Mouse (Mus musculus): ENCODE data around the gene Gm29609. TPM values are rescaled to one million over a fixed set of nuclear protein-coding genes. Genes with fewer than 3 reads are reported as not detected.

The Gm29609 gene
- polyA plus RNA-seq, 1 experiment from 2014 or later = 2.4 TPM

- no peaks in the 10 kb centered on the region for H3K9me3 ChIP-seq
- no peak overlapping the region for H3K27ac ChIP-seq
- 92% methylated on average over 4 of the region's 4 CpGs for WGBS
- no peaks in the 10 kb centered on the region for H3K4me1 ChIP-seq
- no peak overlapping the region for H3K4me2 ChIP-seq (replicated peaks)
- H3K9ac ChIP-seq = no peak overlapping the region
- no peak for ATAC-seq (ENCODE audit: low FRiP score, low read depth)
- H3K27me3 ChIP-seq (replicated peaks) = no peaks in the 10 kb centered on the region
- H3K4me3 ChIP-seq = no peak overlapping the region
- H3K36me3 ChIP-seq = peaks cover 91% of the 10 kb centered on the region
Measured at GRCm38 (mm10) chr5:31168630-31169029, 11.1 kb downstream of the Gm29609 start.

GRCm38 (mm10) chr5:31164878-31165277 is 14.8 kb downstream of the Gm29609 start:
- Histone ChIP-seq H3K4me1 (no peaks in the 10 kb centered on the region), H3K4me3 (no peak overlapping the region), H3K36me3 (peaks cover 85% of the 10 kb centered on the region), H3K27me3 (replicated peaks) (no peaks in the 10 kb centered on the region), H3K4me2 (replicated peaks) (no peak overlapping the region), H3K9ac (no peak overlapping the region), H3K9me3 (no peaks in the 10 kb centered on the region), H3K27ac (no peak overlapping the region)
- no peak for ATAC-seq (ENCODE audit: low FRiP score, low read depth)
- 91% methylated on average over 1 of the region's 1 CpGs for WGBS

DNA sequence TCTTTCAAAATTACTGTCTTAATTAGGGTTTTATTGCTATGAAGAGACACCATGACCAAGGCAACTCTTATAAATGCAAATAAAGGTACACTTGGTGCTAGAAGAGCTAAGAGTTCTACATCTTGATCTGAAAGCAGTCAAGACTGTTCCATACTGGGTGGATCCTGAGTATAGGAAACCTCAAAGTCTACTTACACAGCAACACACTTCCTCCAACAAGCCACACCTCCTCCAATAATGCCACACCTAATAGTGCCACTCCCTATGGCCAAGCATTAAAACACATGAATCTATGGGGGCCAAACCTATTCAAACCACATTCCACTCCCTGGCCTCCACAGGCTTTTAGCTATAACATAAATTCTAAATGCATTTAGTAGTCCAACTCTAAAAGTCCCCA is 17.2 kb downstream of the Gm29609 start:
- ATAC-seq (ENCODE audit: low FRiP score, low read depth) = no peak
- Histone ChIP-seq H3K9ac (no peak overlapping the region), H3K4me2 (replicated peaks) (no peak overlapping the region), H3K27me3 (replicated peaks) (no peaks in the 10 kb centered on the region), H3K27ac (no peak overlapping the region), H3K9me3 (no peaks in the 10 kb centered on the region), H3K4me3 (no peak overlapping the region), H3K4me1 (no peaks in the 10 kb centered on the region), H3K36me3 (peaks cover 87% of the 10 kb centered on the region)

- H3K4me3 ChIP-seq = peak within 1 kb of the TSS; percentile 66
- no peaks in the 10 kb centered on the region for H3K27me3 ChIP-seq (replicated peaks)
- WGBS = 0% methylated on average over 19 of the region's 19 CpGs
- peak within 1 kb of the TSS; percentile 59 for H3K9ac ChIP-seq
- peaks cover 13% of the 10 kb centered on the region for H3K4me1 ChIP-seq
- H3K36me3 ChIP-seq = peaks cover 40% of the 10 kb centered on the region
- H3K4me2 ChIP-seq (replicated peaks) = peak within 1 kb of the TSS; percentile 80
- ATAC-seq (ENCODE audit: low FRiP score, low read depth) = peak; percentile 90
- H3K9me3 ChIP-seq = no peaks in the 10 kb centered on the region
- no peak within 1 kb of the TSS for H3K27ac ChIP-seq
Measured at GRCm38 (mm10) chr5:31154152-31154553, 25.6 kb downstream of the Gm29609 start, which contains the start of gene Mpv17. Gene Mpv17, minus strand, starts transcription at chr5:31154251.

DNA sequence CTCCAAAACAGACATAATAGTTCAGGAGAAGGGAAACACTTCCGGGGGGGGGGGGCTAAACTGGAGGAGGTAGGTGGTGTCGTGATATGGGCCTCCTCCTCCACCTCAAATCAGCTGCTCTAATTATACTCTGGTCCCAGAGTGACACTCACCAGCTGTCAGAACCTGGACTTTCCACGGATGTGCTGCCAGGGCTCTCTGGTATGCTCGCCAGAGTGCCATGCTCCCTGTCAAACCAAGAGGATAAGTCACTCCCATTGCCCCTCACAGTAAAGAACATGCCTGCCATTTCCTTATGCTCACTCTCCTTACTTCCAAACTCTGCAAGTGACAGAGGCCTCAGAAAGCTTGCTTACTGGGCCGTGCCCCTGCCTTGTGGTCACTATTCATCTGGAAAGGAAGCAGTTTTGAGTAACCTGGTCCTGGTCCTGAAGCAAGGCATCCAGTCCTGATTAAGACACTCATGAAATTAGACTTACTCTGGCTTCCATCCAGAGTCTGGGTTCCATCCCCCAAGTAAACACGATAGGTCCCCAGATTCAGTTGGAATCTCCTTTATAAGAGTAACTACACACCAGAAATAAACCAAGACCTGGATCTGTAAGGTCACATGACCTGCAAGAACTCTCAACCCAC is 26.1 kb downstream of the Gm29609 start:
- H3K4me2 ChIP-seq (replicated peaks) = peak overlapping the region; percentile 80
- H3K4me3 ChIP-seq = peak overlapping the region; percentile 66
- H3K27me3 ChIP-seq (replicated peaks) = no peaks in the 10 kb centered on the region
- H3K9me3 ChIP-seq = no peaks in the 10 kb centered on the region
- WGBS = 43% methylated on average over 6 of the region's 6 CpGs
- peak overlapping the region; percentile 59 for H3K9ac ChIP-seq
- no peak overlapping the region for H3K27ac ChIP-seq
- H3K4me1 ChIP-seq = peaks cover 13% of the 10 kb centered on the region
- H3K36me3 ChIP-seq = peaks cover 35% of the 10 kb centered on the region
- peak; percentile 43 for ATAC-seq (ENCODE audit: low FRiP score, low read depth)

- Histone ChIP-seq H3K4me3 (no peak overlapping the region), H3K9ac (no peak overlapping the region), H3K4me1 (peaks cover 13% of the 10 kb centered on the region), H3K9me3 (no peaks in the 10 kb centered on the region), H3K27ac (no peak overlapping the region), H3K27me3 (replicated peaks) (no peaks in the 10 kb centered on the region), H3K4me2 (replicated peaks) (no peak overlapping the region), H3K36me3 (peaks cover 16% of the 10 kb centered on the region; the same call in 1 of the 2 replicates)
- WGBS = 96% methylated on average over 3 of the region's 3 CpGs
- no peak for ATAC-seq (ENCODE audit: low FRiP score, low read depth)
Measured at GRCm38 (mm10) chr5:31151746-31152145, 28.0 kb downstream of the Gm29609 start.

DNA sequence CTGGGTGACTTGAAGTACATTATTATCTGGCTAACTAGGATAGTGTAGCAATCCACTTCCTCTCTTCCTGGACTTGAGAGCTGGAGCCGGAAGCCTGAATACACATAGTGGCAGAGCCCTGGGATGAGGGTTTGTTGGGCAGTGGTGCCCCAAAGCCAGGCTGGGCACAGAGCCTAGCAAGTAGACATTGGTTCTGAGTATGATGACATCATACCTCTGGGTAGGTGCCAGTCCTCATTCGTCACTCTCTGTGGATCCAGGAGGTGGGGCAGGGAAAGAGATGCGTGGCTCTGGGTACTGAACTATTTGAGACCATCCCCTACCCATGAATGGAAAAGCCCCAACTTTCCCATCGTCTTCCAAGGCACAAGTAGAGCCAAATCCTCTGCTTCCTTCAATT is 29.9 kb downstream of the Gm29609 start:
- WGBS = 84% methylated on average over 4 of the region's 4 CpGs
- Histone ChIP-seq H3K4me2 (replicated peaks) (no peak overlapping the region), H3K9ac (no peak overlapping the region), H3K4me1 (peaks cover 12% of the 10 kb centered on the region), H3K27me3 (replicated peaks) (no peaks in the 10 kb centered on the region), H3K9me3 (no peaks in the 10 kb centered on the region), H3K4me3 (no peak overlapping the region), H3K27ac (no peak overlapping the region), H3K36me3 (peaks cover 18% of the 10 kb centered on the region)
- no peak for ATAC-seq (ENCODE audit: low FRiP score, low read depth)

- Histone ChIP-seq H3K4me1 (peaks cover 24% of the 10 kb centered on the region), H3K4me3 (peak overlapping the region; percentile 10; the same call in 1 of the 2 replicates), H3K27me3 (replicated peaks) (peaks cover 59% of the 10 kb centered on the region), H3K36me3 (peaks cover 15% of the 10 kb centered on the region), H3K4me2 (replicated peaks) (peak overlapping the region; percentile 57; the same call in 1 of the 2 replicates), H3K9ac (no peak overlapping the region), H3K27ac (no peak overlapping the region), H3K9me3 (no peaks in the 10 kb centered on the region)
- WGBS = 17% methylated on average over 9 of the region's 9 CpGs
- no peak for ATAC-seq (ENCODE audit: low FRiP score, low read depth)
Measured at GRCm38 (mm10) chr5:31138968-31139425, 40.7 kb downstream of the Gm29609 start.

- ATAC-seq (ENCODE audit: low FRiP score, low read depth) = no peak
- Histone ChIP-seq H3K9me3 (no peaks in the 10 kb centered on the region), H3K4me2 (replicated peaks) (peak within 1 kb of the TSS; percentile 57), H3K27ac (no peak within 1 kb of the TSS), H3K36me3 (peaks cover 11% of the 10 kb centered on the region; the same call in 1 of the 2 replicates), H3K4me3 (peak within 1 kb of the TSS; percentile 10; the same call in 1 of the 2 replicates), H3K4me1 (peaks cover 24% of the 10 kb centered on the region), H3K9ac (no peak within 1 kb of the TSS), H3K27me3 (replicated peaks) (peaks cover 62% of the 10 kb centered on the region)
- under 1% methylated on average over 52 of the region's 52 CpGs for WGBS
Measured at GRCm38 (mm10) chr5:31138241-31138967, 41.3 kb downstream of the Gm29609 start, which contains the start of gene Ucn. Gene Ucn, minus strand, starts transcription at chr5:31138829.

GRCm38 (mm10) chr5:31137658-31138057 is 42.1 kb downstream of the Gm29609 start:
- H3K9ac ChIP-seq = no peak overlapping the region
- WGBS = under 1% methylated on average over 13 of the region's 13 CpGs
- H3K36me3 ChIP-seq = peaks cover 8% of the 10 kb centered on the region; the same call in 1 of the 2 replicates
- peaks cover 62% of the 10 kb centered on the region for H3K27me3 ChIP-seq (replicated peaks)
- ATAC-seq (ENCODE audit: low FRiP score, low read depth) = no peak
- H3K9me3 ChIP-seq = no peaks in the 10 kb centered on the region
- H3K4me1 ChIP-seq = peaks cover 24% of the 10 kb centered on the region
- H3K4me2 ChIP-seq (replicated peaks) = peak overlapping the region; percentile 57
- no peak overlapping the region for H3K4me3 ChIP-seq
- H3K27ac ChIP-seq = no peak overlapping the region

DNA sequence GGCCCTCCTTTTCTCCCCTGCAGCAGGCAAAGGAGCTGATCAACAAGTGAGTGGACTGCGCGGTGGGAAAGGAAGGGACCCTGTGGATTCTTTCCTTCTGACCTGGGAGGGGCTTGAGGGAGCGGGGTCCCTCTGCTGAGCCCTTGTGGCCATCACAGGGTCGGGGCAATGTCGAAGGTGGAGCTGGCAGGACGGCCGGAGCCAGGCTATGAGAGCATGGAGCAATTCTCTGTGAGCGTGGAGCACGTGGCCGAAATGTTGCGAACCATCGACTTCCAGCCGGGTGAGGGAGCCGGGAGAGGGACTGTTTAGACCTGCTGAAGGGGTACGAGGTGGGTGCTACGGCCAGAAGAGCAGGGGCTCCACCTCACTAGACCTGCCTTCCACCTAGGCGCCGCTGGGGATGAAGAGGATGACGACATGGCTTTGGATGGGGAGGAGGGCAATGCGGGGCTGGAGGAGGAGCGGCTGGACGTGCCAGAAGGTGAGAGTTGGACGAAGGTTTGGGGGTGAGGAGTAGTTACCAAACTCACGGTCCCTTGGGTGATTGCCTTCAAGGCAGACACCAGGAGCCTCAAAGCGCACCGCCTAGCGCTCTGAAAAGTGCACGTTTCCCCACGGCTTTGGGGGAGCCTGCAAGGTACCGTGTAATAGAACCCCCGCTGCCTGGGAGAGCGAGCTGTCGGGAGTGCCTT is 42.8 kb downstream of the Gm29609 start:
- Histone ChIP-seq H3K9ac (no peak overlapping the region), H3K27me3 (replicated peaks) (peaks cover 62% of the 10 kb centered on the region), H3K27ac (no peak overlapping the region), H3K36me3 (peaks cover 7% of the 10 kb centered on the region; the same call in 1 of the 2 replicates), H3K4me1 (peaks cover 24% of the 10 kb centered on the region), H3K4me2 (replicated peaks) (peak overlapping the region; percentile 57), H3K9me3 (no peaks in the 10 kb centered on the region), H3K4me3 (no peak overlapping the region)
- under 1% methylated on average over 33 of the region's 33 CpGs for WGBS
- ATAC-seq (ENCODE audit: low FRiP score, low read depth) = no peak

DNA sequence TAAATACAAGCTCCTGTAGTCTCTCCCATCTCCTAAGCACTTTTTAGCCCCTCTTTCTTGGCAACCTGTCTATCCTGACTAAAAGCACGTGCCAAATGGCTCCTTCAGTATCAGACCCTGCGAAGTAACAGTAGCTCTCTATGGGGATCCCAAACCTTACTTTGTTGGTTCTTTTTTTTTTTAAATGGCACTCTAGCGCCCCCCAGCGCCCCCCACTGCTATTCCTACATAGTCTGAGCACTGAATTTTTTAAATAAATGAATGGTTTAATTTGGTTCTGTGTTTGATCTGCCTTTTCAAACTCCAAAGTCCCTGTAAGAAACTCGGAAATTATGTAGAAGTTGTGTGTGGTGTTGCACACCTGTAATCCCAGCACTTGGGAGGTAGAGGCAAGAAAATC is 53.7 kb downstream of the Gm29609 start:
- Histone ChIP-seq H3K4me3 (no peak overlapping the region), H3K27me3 (replicated peaks) (0 out of 2 replicates have a peak, but pooled peaks cover 2% of the 10 kb centered on the region), H3K27ac (no peak overlapping the region), H3K9me3 (no peaks in the 10 kb centered on the region), H3K4me1 (no peaks in the 10 kb centered on the region), H3K4me2 (replicated peaks) (no peak overlapping the region), H3K9ac (no peak overlapping the region), H3K36me3 (no peaks in the 10 kb centered on the region)
- no peak for ATAC-seq (ENCODE audit: low FRiP score, low read depth)
- WGBS = 41% methylated on average over 5 of the region's 5 CpGs
